Mouse (Mus musculus) bone marrow macrophage, adult 2 months (primary cell): Measurements from ENCODE around the gene Lmod2. TPM values are rescaled to one million over a fixed set of nuclear protein-coding genes. Genes with fewer than 3 reads are reported as not detected.

Experiments used
- H3K27ac ChIP-seq: 2 replicates; pipeline ENCODE4 v1.5.1; 2012; ENCODE audit warnings: low read depth, low read length; ENCODE audit not compliant: insufficient read depth
- H3K4me1 ChIP-seq: 2 replicates; pipeline ENCODE4 v1.6.1; 2012; ENCODE audit warnings: low read length; ENCODE audit not compliant: control insufficient read depth, insufficient read depth
- H3K4me3 ChIP-seq: 2 replicates; pipeline ENCODE4 v1.5.1; 2012; ENCODE audit warnings: mild to moderate bottlenecking, low read length, moderate library complexity; ENCODE audit not compliant: insufficient read depth
- CTCF ChIP-seq: IDR thresholded peaks from 2 replicates; pipeline ENCODE4 v1.5.1; 2012; ENCODE audit warnings: low read depth, mild to moderate bottlenecking, low read length, moderate library complexity
- POLR2A ChIP-seq: IDR thresholded peaks from 2 replicates; pipeline ENCODE4 v1.6.1; 2012; ENCODE audit warnings: mild to moderate bottlenecking, low read depth, low read length, borderline replicate concordance
- polyA plus RNA-seq: library from polyadenylated mRNA; stranded (reverse); fragments of >200 nt; gene quantifications from 2 replicates; pipeline ENCODE4 v1.2.4, GENCODE M21; 2012; ENCODE audit not compliant: missing spikeins, insufficient read depth, insufficient read length

Gene Lmod2
- polyA plus RNA-seq, 1 experiment = not detected

GRCm38 (mm10) chr6:24600134-24600533 is 2.6 kb downstream of the Lmod2 start:
- peaks cover 7% of the 10 kb centered on the region for H3K4me1 ChIP-seq
- H3K27ac ChIP-seq = no peak overlapping the region
- H3K4me3 ChIP-seq = no peak overlapping the region

GRCm38 (mm10) chr6:24600726-24601125 is 3.2 kb downstream of the Lmod2 start:
- Histone ChIP-seq H3K27ac (no peak overlapping the region), H3K4me1 (peaks cover 7% of the 10 kb centered on the region), H3K4me3 (no peak overlapping the region)
- TF ChIP-seq CTCF (no peak), POLR2A (no peak)

More at GRCm38 (mm10) chr6:24600134-24600533, 2.6 kb downstream of the Lmod2 start:
- TF ChIP-seq CTCF (no peak), POLR2A (no peak)

- Histone ChIP-seq H3K4me1 (peaks cover 7% of the 10 kb centered on the region), H3K27ac (no peak overlapping the region), H3K4me3 (no peak overlapping the region)
- no peak for TF ChIP-seq CTCF
- TF ChIP-seq POLR2A = no peak
These were observed 4.1 kb downstream of the Lmod2 start for GRCm38 (mm10) chr6:24601668-24602067.

- Histone ChIP-seq H3K4me1 (peaks cover 7% of the 10 kb centered on the region), H3K4me3 (no peak overlapping the region), H3K27ac (no peak overlapping the region)
- TF ChIP-seq CTCF (no peak), POLR2A (no peak)
These were observed 4.8 kb downstream of the Lmod2 start for GRCm38 (mm10) chr6:24602351-24602750.

DNA sequence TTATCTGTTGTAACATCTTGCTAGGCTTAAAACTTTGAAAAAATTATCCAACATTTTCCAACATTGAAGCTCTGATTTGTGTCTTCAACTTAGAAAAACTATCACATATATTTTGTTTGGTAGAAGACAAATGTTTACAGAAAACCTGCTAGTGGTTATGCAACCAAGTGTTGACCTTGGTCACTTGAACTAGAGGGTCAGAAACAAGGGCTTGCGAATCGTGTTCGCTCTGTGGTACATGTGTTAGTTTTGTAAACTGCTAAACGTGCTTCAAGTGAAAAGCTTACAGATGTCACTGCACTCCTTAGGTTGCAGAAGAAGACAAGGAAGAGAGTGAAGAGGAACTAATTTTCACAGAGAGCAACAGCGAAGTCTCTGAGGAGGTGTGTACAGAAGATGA is 5.4 kb downstream of the Lmod2 start:
- TF ChIP-seq POLR2A (no peak), CTCF (no peak)
- H3K27ac ChIP-seq = no peak overlapping the region
- no peak overlapping the region for H3K4me3 ChIP-seq

GRCm38 (mm10) chr6:24604289-24604688 is 6.7 kb downstream of the Lmod2 start:
- Histone ChIP-seq H3K4me3 (no peak overlapping the region), H3K4me1 (peaks cover 7% of the 10 kb centered on the region), H3K27ac (no peak overlapping the region)
- TF ChIP-seq POLR2A (no peak), CTCF (no peak)

More for the DNA sequence above, 5.4 kb downstream of the Lmod2 start:
- H3K4me1 ChIP-seq = peaks cover 7% of the 10 kb centered on the region

GRCm38 (mm10) chr6:24605631-24606030 is 8.1 kb downstream of the Lmod2 start:
- Histone ChIP-seq H3K4me1 (peaks cover 2% of the 10 kb centered on the region; the same call in 1 of the 2 replicates), H3K27ac (no peak overlapping the region), H3K4me3 (no peak overlapping the region)
- TF ChIP-seq CTCF (no peak), POLR2A (no peak)

GRCm38 (mm10) chr6:24606512-24606911 is 8.9 kb downstream of the Lmod2 start:
- TF ChIP-seq CTCF = no peak
- Histone ChIP-seq H3K27ac (no peak overlapping the region), H3K4me3 (no peak overlapping the region), H3K4me1 (no peaks in the 10 kb centered on the region)

- no peak overlapping the region for H3K27ac ChIP-seq
- H3K4me3 ChIP-seq = no peak overlapping the region
- H3K4me1 ChIP-seq = no peaks in the 10 kb centered on the region
- TF ChIP-seq POLR2A (no peak), CTCF (no peak)
These were observed 10.0 kb downstream of the Lmod2 start for GRCm38 (mm10) chr6:24607531-24607930.

DNA sequence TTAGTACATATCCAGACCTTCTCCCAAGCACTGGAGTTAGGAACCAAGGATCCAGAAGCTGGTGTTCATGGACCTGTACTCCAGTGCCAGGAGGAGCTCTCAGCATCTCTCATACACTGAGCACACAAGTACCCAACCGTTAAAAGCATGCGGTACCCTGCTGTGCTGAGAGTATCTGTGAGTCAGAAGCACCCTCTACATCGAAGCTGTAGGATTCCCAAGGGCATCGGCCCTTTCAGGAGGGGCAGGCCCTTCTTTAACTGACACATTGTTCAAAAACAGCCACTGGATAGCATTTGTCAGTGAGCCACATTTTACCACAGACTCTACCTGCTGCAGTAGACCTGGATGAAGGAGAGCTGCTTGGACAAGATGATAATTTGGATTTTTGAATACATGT is 10.6 kb downstream of the Lmod2 start:
- Histone ChIP-seq H3K4me1 (no peaks in the 10 kb centered on the region), H3K4me3 (no peak overlapping the region), H3K27ac (no peak overlapping the region)
- TF ChIP-seq CTCF (no peak), POLR2A (no peak)

DNA sequence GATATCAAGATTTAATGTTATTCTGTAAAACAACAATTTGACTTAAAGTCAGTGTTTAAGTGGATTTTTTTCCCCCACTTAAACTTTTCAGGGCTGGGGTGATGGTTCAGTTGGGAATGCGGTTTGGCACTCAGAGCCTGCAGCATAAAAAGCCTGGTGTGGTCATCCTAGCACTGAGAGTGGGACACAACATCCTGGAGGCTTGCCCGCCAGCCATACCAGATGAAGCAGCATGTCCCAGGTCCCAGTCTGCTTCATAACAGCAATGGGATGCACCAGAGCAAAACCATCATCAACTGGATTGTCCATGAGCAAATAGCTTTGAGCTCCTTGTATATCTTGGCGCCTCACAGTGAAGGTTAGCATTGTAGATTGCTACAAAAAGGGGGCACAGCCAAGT is 11.1 kb downstream of the Lmod2 start:
- TF ChIP-seq POLR2A = no peak
- TF ChIP-seq CTCF = no peak
- Histone ChIP-seq H3K27ac (no peak overlapping the region), H3K4me1 (no peaks in the 10 kb centered on the region), H3K4me3 (no peak overlapping the region)

DNA sequence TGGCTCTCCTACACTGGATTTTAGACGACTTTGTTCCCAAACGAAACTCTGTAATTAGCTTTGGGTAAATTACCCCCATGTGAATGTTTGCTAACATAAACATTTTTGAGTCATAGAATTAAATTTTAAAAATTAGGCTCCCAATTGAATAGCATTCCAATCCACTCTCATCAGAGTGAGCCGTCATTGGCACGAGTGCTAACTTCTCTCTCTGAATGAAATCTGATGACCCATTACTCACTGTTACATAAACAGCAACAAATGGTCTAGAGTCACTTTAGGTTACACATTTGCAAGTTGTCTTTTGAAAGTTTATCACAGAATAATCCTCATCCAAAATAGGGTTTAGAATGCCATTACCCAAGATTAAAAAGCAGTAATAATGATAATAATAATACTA is 12.0 kb downstream of the Lmod2 start:
- no peak overlapping the region for H3K27ac ChIP-seq
- TF ChIP-seq CTCF (no peak), POLR2A (no peak)
- H3K4me3 ChIP-seq = no peak overlapping the region
- no peaks in the 10 kb centered on the region for H3K4me1 ChIP-seq
